Mouse (Mus musculus) kidney, adult 8-10 months (tissue): Measurements from ENCODE around the gene Mlh1.

Source experiments
- DNase-seq, 2 experiments: peaks; one replicate each; pipeline ENCODE4 v3.0.0; 2022

Gene Mlh1

GRCm38 (mm10) chr9:111211122-111212041 is 60.2 kb downstream of the Mlh1 start:
- DNase-seq, result peak; percentile 19 to 38

- no peak for DNase-seq
Measured at GRCm38 (mm10) chr9:111210412-111210811, 61.2 kb downstream of the Mlh1 start.

- no peak for DNase-seq
Measured at GRCm38 (mm10) chr9:111209158-111209699, 62.4 kb downstream of the Mlh1 start.

- no peak for DNase-seq
Measured at GRCm38 (mm10) chr9:111208185-111208584, 63.4 kb downstream of the Mlh1 start.

- no peak for DNase-seq
Measured at GRCm38 (mm10) chr9:111207683-111208082, 63.9 kb downstream of the Mlh1 start.

GRCm38 (mm10) chr9:111204601-111205375 is 66.8 kb downstream of the Mlh1 start:
- no peak for DNase-seq

GRCm38 (mm10) chr9:111200208-111200607 is 71.4 kb downstream of the Mlh1 start:
- DNase-seq, result no peak

GRCm38 (mm10) chr9:111198332-111198731 is 73.3 kb downstream of the Mlh1 start:
- no peak for DNase-seq

GRCm38 (mm10) chr9:111197712-111198111 is 73.9 kb downstream of the Mlh1 start:
- DNase-seq, result no peak

- DNase-seq, result no peak
Measured at GRCm38 (mm10) chr9:111197116-111197515, 74.5 kb downstream of the Mlh1 start.

- no peak for DNase-seq
Measured at GRCm38 (mm10) chr9:111193211-111193610, 78.4 kb downstream of the Mlh1 start.

GRCm38 (mm10) chr9:111188731-111189130 is 82.9 kb downstream of the Mlh1 start:
- no peak for DNase-seq

GRCm38 (mm10) chr9:111186861-111187260 is 84.7 kb downstream of the Mlh1 start:
- no peak for DNase-seq

- no peak for DNase-seq
Measured at GRCm38 (mm10) chr9:111184929-111185328, 86.7 kb downstream of the Mlh1 start.

GRCm38 (mm10) chr9:111182176-111182575 is 89.4 kb downstream of the Mlh1 start:
- DNase-seq, result no peak

GRCm38 (mm10) chr9:111178971-111179370 is 92.6 kb downstream of the Mlh1 start:
- no peak for DNase-seq
